In the genomic region with DNA sequence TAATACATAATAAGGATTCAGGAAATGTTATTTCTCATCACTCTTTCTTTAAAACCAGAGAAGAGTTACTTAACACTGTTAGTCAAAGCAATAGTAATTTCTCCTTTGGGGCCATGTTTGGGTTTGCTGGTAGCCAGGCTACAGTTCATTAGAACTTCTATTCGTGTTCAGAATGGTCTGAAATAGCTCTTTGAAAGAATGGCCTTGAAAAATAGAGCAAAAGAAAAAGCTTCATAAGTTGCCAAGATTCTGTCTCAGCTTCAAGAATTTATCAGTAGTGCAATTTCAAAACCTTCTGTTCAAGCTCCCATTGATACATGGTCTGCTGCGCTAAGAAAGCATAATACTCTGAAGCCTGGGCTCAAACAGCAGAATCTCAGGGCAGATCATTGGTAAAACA, we compare ENCODE assay signal across 20 mouse cellular contexts.
"Had no signal": no experiment of that assay in that cellular context is flagged by ENCODE, and none has a peak within 500 bp of the region (broad histone marks: within the 10 kb centered on the region; RNA-seq: fewer than 3 reads in every experiment).

No protein-coding gene starts in this region.

- H3K27me3 ChIP-seq: limb, embryonic 13.5 days; liver, embryonic 12.5 days; liver, embryonic 15.5 days; lung, embryonic 15.5 days; megakaryocyte, embryonic 14.5 days; midbrain, embryonic 13.5 days; neural tube, embryonic 12.5 days; neural tube, embryonic 15.5 days; stomach, embryonic 15.5 days had no signal

- DNase-seq: kidney, adult 9 months; kidney, postnatal 25 days; liver; lung, adult 18-20 months; lung, postnatal 10 days; lung, postnatal 36 days; right cerebral cortex, postnatal 25 days; spleen, adult 18-20 months; thymus, postnatal 25 days had no signal

- H3K27ac ChIP-seq: limb, embryonic 10.5 days; limb, embryonic 13.5 days; liver, embryonic 12.5 days; liver, embryonic 15.5 days; lung, embryonic 15.5 days; midbrain, embryonic 10.5 days; midbrain, embryonic 13.5 days; neural tube, embryonic 12.5 days; neural tube, embryonic 15.5 days; stomach, embryonic 15.5 days had no signal

- H3K4me3 ChIP-seq: limb, embryonic 10.5 days; limb, embryonic 13.5 days; liver, embryonic 12.5 days; liver, embryonic 15.5 days; lung, embryonic 15.5 days; megakaryocyte, embryonic 14.5 days; midbrain, embryonic 10.5 days; midbrain, embryonic 13.5 days; neural tube, embryonic 12.5 days; neural tube, embryonic 15.5 days; stomach, embryonic 15.5 days had no signal

- H3K9ac ChIP-seq: limb, embryonic 13.5 days; liver, embryonic 12.5 days; liver, embryonic 15.5 days; lung, embryonic 15.5 days; midbrain, embryonic 13.5 days; neural tube, embryonic 12.5 days; neural tube, embryonic 15.5 days; stomach, embryonic 15.5 days had no signal

- H3K9me3 ChIP-seq: limb, embryonic 10.5 days; limb, embryonic 13.5 days; liver, embryonic 12.5 days; liver, embryonic 15.5 days; lung, embryonic 15.5 days; megakaryocyte, embryonic 14.5 days; midbrain, embryonic 10.5 days; midbrain, embryonic 13.5 days; neural tube, embryonic 12.5 days; neural tube, embryonic 15.5 days; stomach, embryonic 15.5 days had no signal

- H3K4me1 ChIP-seq: limb, embryonic 10.5 days; limb, embryonic 13.5 days; liver, embryonic 12.5 days; liver, embryonic 15.5 days; lung, embryonic 15.5 days; midbrain, embryonic 10.5 days; midbrain, embryonic 13.5 days; neural tube, embryonic 12.5 days; neural tube, embryonic 15.5 days; stomach, embryonic 15.5 days had no signal

- ATAC-seq: liver, embryonic 12.5 days; midbrain, embryonic 13.5 days had no signal

- H3K4me2 ChIP-seq: limb, embryonic 13.5 days; liver, embryonic 12.5 days; liver, embryonic 15.5 days; lung, embryonic 15.5 days; midbrain, embryonic 13.5 days; neural tube, embryonic 12.5 days; neural tube, embryonic 15.5 days; stomach, embryonic 15.5 days had no signal
